Mouse (Mus musculus): ENCODE measurements around the gene Col6a2.

Col6a2 gene

GRCm38 (mm10) chr10:76634584-76634983 lies 11.2 kb upstream of the Col6a2 start:
- no peak for DNase-seq

GRCm38 (mm10) chr10:76634094-76634571 lies 10.7 kb upstream of the Col6a2 start:
- DNase-seq: no peak

- no peak for DNase-seq
These were observed 9.2 kb upstream of the Col6a2 start for GRCm38 (mm10) chr10:76632630-76633029.

GRCm38 (mm10) chr10:76630657-76631056 lies 7.2 kb upstream of the Col6a2 start:
- no peak for DNase-seq

- DNase-seq: no peak
These were observed 4.3 kb upstream of the Col6a2 start for GRCm38 (mm10) chr10:76627714-76628113.

- DNase-seq: no peak
These were observed 1.5 kb upstream of the Col6a2 start for GRCm38 (mm10) chr10:76624903-76625302.

- no peak for DNase-seq
These were observed 304 bp upstream of the Col6a2 start for GRCm38 (mm10) chr10:76623734-76624133.

GRCm38 (mm10) chr10:76622411-76622810 lies 1.0 kb downstream of the Col6a2 start:
- DNase-seq: no peak

GRCm38 (mm10) chr10:76612473-76612872 lies 11.0 kb downstream of the Col6a2 start:
- no peak for DNase-seq

- DNase-seq: no peak
These were observed 20.7 kb downstream of the Col6a2 start for GRCm38 (mm10) chr10:76602690-76603089.

- DNase-seq: no peak
These were observed 27.1 kb downstream of the Col6a2 start for GRCm38 (mm10) chr10:76596338-76596737.

GRCm38 (mm10) chr10:76590197-76590596 lies 33.2 kb downstream of the Col6a2 start:
- no peak for DNase-seq

- no peak for DNase-seq
These were observed 37.2 kb downstream of the Col6a2 start for GRCm38 (mm10) chr10:76586190-76586589.

- DNase-seq: no peak
These were observed 39.3 kb downstream of the Col6a2 start for GRCm38 (mm10) chr10:76584138-76584537.

- DNase-seq: no peak
These were observed 46.5 kb downstream of the Col6a2 start for GRCm38 (mm10) chr10:76576920-76577319.

GRCm38 (mm10) chr10:76575374-76575773 lies 48.1 kb downstream of the Col6a2 start, which contains the start of gene Ftcd:
Gene Ftcd (plus strand): TSS chr10:76575648.
- no peak for DNase-seq

- DNase-seq: no peak
These were observed 51.3 kb downstream of the Col6a2 start for GRCm38 (mm10) chr10:76572151-76572550.

- no peak for DNase-seq
These were observed 52.4 kb downstream of the Col6a2 start for GRCm38 (mm10) chr10:76571070-76571469.

- no peak for DNase-seq
These were observed 53.3 kb downstream of the Col6a2 start for GRCm38 (mm10) chr10:76569996-76570685.

- DNase-seq: no peak
These were observed 61.5 kb downstream of the Col6a2 start, which contains the start of gene Spatc1l for GRCm38 (mm10) chr10:76561972-76562371. Gene Spatc1l (plus strand): TSS chr10:76562272.

- DNase-seq: no peak
These were observed 69.4 kb downstream of the Col6a2 start for GRCm38 (mm10) chr10:76554061-76554460.

GRCm38 (mm10) chr10:76551556-76551955 lies 71.9 kb downstream of the Col6a2 start:
- DNase-seq: no peak

GRCm38 (mm10) chr10:76550458-76550857 lies 73.0 kb downstream of the Col6a2 start:
- peak; percentile 7 for DNase-seq

- DNase-seq: no peak
These were observed 75.2 kb downstream of the Col6a2 start for GRCm38 (mm10) chr10:76548218-76548617.

GRCm38 (mm10) chr10:76546566-76546965 lies 76.9 kb downstream of the Col6a2 start:
- DNase-seq: no peak
